Mouse (Mus musculus): Measurements from ENCODE around the gene Tec.

DNA sequence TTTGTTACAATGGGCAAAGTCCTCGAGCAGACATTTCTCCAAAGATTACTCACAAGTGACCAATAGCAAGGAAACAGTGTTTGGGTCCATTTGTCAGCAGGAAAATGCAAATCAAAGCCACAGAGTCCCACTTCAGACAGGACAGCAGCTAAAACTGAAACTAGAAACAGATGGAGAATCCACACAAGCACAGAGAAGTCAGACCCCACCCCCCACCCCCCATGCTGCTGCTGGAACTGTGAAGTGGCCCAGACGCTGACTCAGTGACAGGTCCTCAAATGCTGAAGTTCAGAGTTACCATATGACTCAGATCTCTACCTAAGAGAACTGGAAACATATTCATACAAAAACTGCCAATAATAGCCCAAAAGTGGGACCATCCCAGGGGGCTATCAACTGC is 24.0 kb downstream of the Tec start:
- TF ChIP-seq CTCF (IDR thresholded peaks at IDR 0.05; ENCODE audit: low read depth, low read length) (no peak), POLR2A (IDR thresholded peaks at IDR 0.05; ENCODE audit: extremely low read depth, insufficient read depth, low read length) (no peak)
